Mouse (Mus musculus) MEL (cell line): ENCODE measurements around the gene Kank1. TPM values are rescaled to one million over a fixed set of nuclear protein-coding genes. Genes with fewer than 3 reads are reported as not detected.

Experiments used
- DNase-seq: peaks from one replicate; pipeline ENCODE4 v3.0.0; 2011; ENCODE audit warnings: low read depth, low spot score
- H3K27ac ChIP-seq: 2 replicates; pipeline ENCODE4 v1.5.1; 2012; ENCODE audit warnings: low read depth, mild to moderate bottlenecking, control low read depth, low read length, moderate library complexity; ENCODE audit not compliant: control insufficient read depth
- H3K27me3 ChIP-seq, 2 experiments: fragments of 150-350 bp in 1 of 2; sonication (generic) in 1 of 2; 2 replicates each; pipeline ENCODE4 v1.6.1; 2012; ENCODE audit warnings: low read length in 2 of 2, mild to moderate bottlenecking in 2 of 2, improper control_type of control experiment in 1 of 2, moderate library complexity in 1 of 2; ENCODE audit not compliant: insufficient read depth in 2 of 2, control insufficient read depth in 1 of 2
- H3K36me3 ChIP-seq, 2 experiments: 2 replicates each; pipeline ENCODE4 v1.6.1; 2012 to 2014; ENCODE audit warnings: low read length in 2 of 2, improper control_type of control experiment in 1 of 2, inconsistent platforms in 1 of 2, mild to moderate bottlenecking in 1 of 2; ENCODE audit not compliant: insufficient read depth in 2 of 2, control insufficient read depth in 1 of 2
- H3K4me1 ChIP-seq, 2 experiments: fragments of 150-350 bp in 1 of 2; sonication (generic) in 1 of 2; 2 replicates each; pipeline ENCODE4 v1.6.1; 2012; ENCODE audit warnings: low read length in 2 of 2, improper control_type of control experiment in 1 of 2, mild to moderate bottlenecking in 1 of 2; ENCODE audit not compliant: insufficient read depth in 2 of 2, control insufficient read depth in 1 of 2
- H3K4me3 ChIP-seq, 2 experiments: fragments of 150-350 bp in 1 of 2; sonication (generic) in 1 of 2; 2 replicates each; pipeline ENCODE4 v1.5.1; 2012; ENCODE audit warnings: low read depth in 2 of 2, low read length in 2 of 2, mild to moderate bottlenecking in 2 of 2, moderate library complexity in 2 of 2, control low read depth in 1 of 2, improper control_type of control experiment in 1 of 2; ENCODE audit not compliant: control insufficient read depth in 1 of 2, insufficient read depth in 1 of 2
- H3K79me2 ChIP-seq: 2 replicates; pipeline ENCODE4 v1.6.1; 2012; ENCODE audit warnings: mild to moderate bottlenecking, low read length, moderate library complexity; ENCODE audit not compliant: control insufficient read depth, poor library complexity, insufficient read depth
- H3K9ac ChIP-seq: 2 replicates; pipeline ENCODE4 v1.6.1; 2012; ENCODE audit warnings: low read depth, mild to moderate bottlenecking, control low read depth, low read length, moderate library complexity; ENCODE audit not compliant: control insufficient read depth, poor library complexity, severe bottlenecking
- H3K9me3 ChIP-seq: fragments of 150-350 bp; sonication (generic); replicated peaks from 2 replicates; pipeline ENCODE4 v1.6.1; 2012; ENCODE audit warnings: mild to moderate bottlenecking, low read length, improper control_type of control experiment, moderate library complexity; ENCODE audit not compliant: insufficient read depth
- CHD2 ChIP-seq: IDR thresholded peaks from 2 replicates; pipeline ENCODE4 v1.6.1; 2011; ENCODE audit warnings: low read length, improper control_type of control experiment
- E2F4 ChIP-seq: IDR thresholded peaks from 2 replicates; pipeline ENCODE4 v1.6.1; 2011; ENCODE audit warnings: low read depth, low read length, improper control_type of control experiment, borderline replicate concordance
- ELF1 ChIP-seq: IDR thresholded peaks from 2 replicates; pipeline ENCODE4 v1.6.1; 2014; ENCODE audit warnings: low read depth, mild to moderate bottlenecking, inconsistent platforms, low read length, improper control_type of control experiment, moderate library complexity
- EP300 ChIP-seq, 2 experiments: IDR thresholded peaks; 2 replicates each; pipeline ENCODE4 v1.6.1; 2011; ENCODE audit warnings: improper control_type of control experiment in 2 of 2, low read length in 2 of 2, low read depth in 1 of 2, mild to moderate bottlenecking in 1 of 2
- ETS1 ChIP-seq: IDR thresholded peaks from 2 replicates; pipeline ENCODE4 v1.6.1; 2012; ENCODE audit warnings: low read depth, mild to moderate bottlenecking, inconsistent platforms, low read length, improper control_type of control experiment, moderate library complexity
- GATA1 ChIP-seq: IDR thresholded peaks from 2 replicates; pipeline ENCODE4 v1.6.1; 2011; ENCODE audit warnings: low read depth, low read length, improper control_type of control experiment
- MAX ChIP-seq: IDR thresholded peaks from 2 replicates; pipeline ENCODE4 v1.6.1; 2011; ENCODE audit warnings: low read length, improper control_type of control experiment
- MAZ ChIP-seq: IDR thresholded peaks from 2 replicates; pipeline ENCODE4 v1.6.1; 2012; ENCODE audit warnings: low read depth, mild to moderate bottlenecking, inconsistent platforms, low read length, improper control_type of control experiment
- MYB ChIP-seq: IDR thresholded peaks from 2 replicates; pipeline ENCODE4 v1.6.1; 2011; ENCODE audit warnings: mild to moderate bottlenecking, low read depth, low read length, improper control_type of control experiment
- NRF1 ChIP-seq: IDR thresholded peaks from 2 replicates; pipeline ENCODE4 v1.6.1; 2014; ENCODE audit warnings: low read depth, mild to moderate bottlenecking, inconsistent platforms, low read length, improper control_type of control experiment, moderate library complexity; ENCODE audit not compliant: poor library complexity, insufficient read depth, severe bottlenecking
- POLR2A ChIP-seq, 2 experiments: IDR thresholded peaks; 2 replicates each; pipeline ENCODE4 v1.6.1; 2011 to 2012; ENCODE audit warnings: low read length in 2 of 2, mild to moderate bottlenecking in 2 of 2, control low read depth in 1 of 2, improper control_type of control experiment in 1 of 2, low read depth in 1 of 2, moderate library complexity in 1 of 2; ENCODE audit not compliant: control insufficient read depth in 1 of 2, insufficient read depth in 1 of 2, poor library complexity in 1 of 2
- POLR2AphosphoS5 ChIP-seq: IDR thresholded peaks from 2 replicates; pipeline ENCODE4 v1.6.1; 2012; ENCODE audit warnings: low read depth, borderline replicate concordance, mild to moderate bottlenecking, inconsistent platforms, low read length, moderate library complexity, mixed read lengths
- RAD21 ChIP-seq: IDR thresholded peaks from 2 replicates; pipeline ENCODE4 v1.6.1; 2011; ENCODE audit warnings: mild to moderate bottlenecking, low read depth, low read length, improper control_type of control experiment
- SIN3A ChIP-seq: IDR thresholded peaks from 2 replicates; pipeline ENCODE4 v1.6.1; 2012; ENCODE audit warnings: low read length, improper control_type of control experiment, inconsistent platforms
- TBP ChIP-seq: IDR thresholded peaks from 2 replicates; pipeline ENCODE4 v1.8.0; 2011; ENCODE audit warnings: low read depth, low read length, improper control_type of control experiment
- TCF12 ChIP-seq: IDR thresholded peaks from 2 replicates; pipeline ENCODE4 v1.6.1; 2014; ENCODE audit warnings: low read depth, mild to moderate bottlenecking, inconsistent platforms, low read length, improper control_type of control experiment, moderate library complexity
- UBTF ChIP-seq: IDR thresholded peaks from 2 replicates; pipeline ENCODE4 v1.6.1; 2012; ENCODE audit warnings: low read depth, mild to moderate bottlenecking, inconsistent platforms, low read length, improper control_type of control experiment, moderate library complexity, borderline replicate concordance; ENCODE audit not compliant: insufficient read depth
- ZNF384 ChIP-seq: IDR thresholded peaks from 2 replicates; pipeline ENCODE4 v1.6.1; 2012; ENCODE audit warnings: low read depth, mild to moderate bottlenecking, inconsistent platforms, low read length, improper control_type of control experiment
- polyA plus RNA-seq, 2 experiments: library from polyadenylated mRNA; stranded (reverse) in 1 of 2; unstranded in 1 of 2; fragments of >175 nt in 1 of 2; fragments of >200 nt in 1 of 2; gene quantifications; 2 replicates each; pipeline versions ENCODE4 v1.2.1 to v1.2.4; 2012; ENCODE audit warnings: low replicate concordance in 2 of 2, low read depth in 1 of 2; ENCODE audit not compliant: insufficient read length in 2 of 2, insufficient read depth in 1 of 2, missing spikeins in 1 of 2
- total RNA-seq: library from RNA; depleted of rRNA; stranded (reverse); fragments of 300-350 nt; gene quantifications from 2 replicates; pipeline ENCODE4 v1.2.3, GENCODE M21; 2012

Kank1 gene
- total and polyA plus RNA-seq, 3 experiments: not detected

DNA sequence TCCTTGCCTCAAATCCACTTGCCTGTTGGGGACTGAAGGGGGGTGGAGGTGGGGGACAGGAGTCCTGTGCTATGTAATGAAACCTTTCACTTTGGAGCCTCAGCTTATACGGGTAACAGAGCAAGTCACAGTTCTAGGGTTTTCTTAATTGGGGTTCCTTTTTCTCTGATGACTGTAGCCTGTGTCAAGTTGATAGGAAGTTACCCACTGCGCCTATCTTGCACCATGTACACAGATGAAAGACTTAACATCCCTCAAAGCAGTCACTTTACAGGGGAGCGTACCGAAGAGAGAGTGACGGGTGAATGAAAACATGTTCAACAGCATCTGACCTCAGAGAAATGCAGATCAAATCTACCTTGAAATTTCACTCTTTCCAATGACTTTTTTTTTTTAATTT lies 109.2 kb downstream of the Kank1 start (continued):
- no peak for TF ChIP-seq MAZ
- TF ChIP-seq, all 39 proteins: peak for 7

DNA sequence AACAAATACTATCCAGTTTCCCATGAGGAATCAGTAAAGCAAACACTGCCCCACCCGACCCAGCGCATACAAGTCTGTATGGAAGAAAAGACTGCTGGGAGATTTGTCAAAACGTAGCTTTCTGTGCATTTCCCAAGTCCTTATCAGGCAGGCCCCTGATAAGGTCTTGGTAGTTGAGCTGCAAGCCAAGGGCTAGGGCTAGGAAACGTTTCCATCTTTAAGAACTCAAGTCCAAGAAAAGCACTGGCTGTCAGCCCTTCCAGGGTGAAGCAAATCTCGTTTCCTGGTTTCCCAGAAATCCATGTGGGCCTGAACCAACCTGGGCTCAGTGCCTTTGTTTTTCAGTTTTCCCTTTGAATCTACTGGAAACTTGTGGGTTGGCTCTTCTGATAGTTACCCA lies 110.7 kb downstream of the Kank1 start:
- Histone ChIP-seq H3K9me3 (no peaks in the 10 kb centered on the region), H3K27me3 (no peaks in the 10 kb centered on the region; a peak in 1 of 4 replicates), H3K79me2 (no peaks in the 10 kb centered on the region), H3K4me1 (peaks cover 5 to 17% of the 10 kb centered on the region in 2 experiments), H3K4me3 (no peak overlapping the region), H3K27ac (no peak overlapping the region), H3K9ac (no peak overlapping the region), H3K36me3 (peaks cover 0 to 17% of the 10 kb centered on the region in 2 experiments; a peak in 2 of 4 replicates)
- TF ChIP-seq E2F4 (no peak), ZNF384 (no peak), TBP (no peak), ETS1 (no peak), CHD2 (no peak), ELF1 (no peak), MAZ (no peak), GATA1 (peak; percentile 79), TCF12 (0 out of 2 replicates have a peak, but pooled peaks have one; percentile 9), EP300 (IDR thresholded peaks at IDR 0.05; ENCODE audit: low read depth in 1 of 2, low read length in 2 of 2) (peak in 1 of 2 experiments; percentile 20; a peak in 1 of 4 replicates), POLR2AphosphoS5 (no peak), NRF1 (no peak), POLR2A (IDR thresholded peaks at IDR 0.05; ENCODE audit: control insufficient read depth in 1 of 2, insufficient read depth in 1 of 2, low read depth in 1 of 2, low read length in 2 of 2, poor library complexity in 1 of 2) (no peak), UBTF (no peak), MYB (no peak), RAD21 (no peak), MAX (no peak)
- peak; percentile 25 for DNase-seq

DNA sequence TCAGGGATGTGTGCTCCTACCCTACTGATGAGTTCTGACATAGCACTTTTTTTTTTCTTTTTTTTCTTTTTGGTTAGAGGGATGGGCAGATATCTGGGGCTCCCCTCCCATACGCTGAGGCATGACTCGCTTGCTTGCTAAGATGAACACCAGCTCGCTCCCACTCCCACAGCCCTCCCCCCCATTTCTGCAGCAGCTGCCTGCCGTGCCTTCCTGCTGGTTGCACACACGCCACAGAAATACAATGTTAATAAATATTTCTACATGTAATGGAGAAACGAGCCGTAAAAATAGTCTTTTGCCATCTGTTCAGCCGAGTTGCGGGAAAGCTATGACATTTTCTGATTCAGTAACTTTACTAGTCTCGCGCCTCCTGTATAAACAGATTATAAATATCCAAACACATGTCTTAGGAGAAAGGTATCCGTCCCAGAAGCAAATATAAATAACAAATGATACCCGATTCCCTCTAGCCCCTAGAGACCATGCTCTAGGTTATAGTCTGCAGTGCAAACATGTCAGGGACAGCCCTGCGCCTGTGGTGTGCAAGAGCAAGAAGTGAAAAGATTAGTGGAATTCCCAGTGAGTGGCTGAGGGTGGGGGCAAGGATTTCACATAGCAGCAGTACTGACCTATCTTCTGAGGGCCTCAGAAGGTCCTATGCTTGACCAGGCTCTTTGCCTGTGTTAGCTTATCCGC lies 114.6 kb downstream of the Kank1 start:
- Histone ChIP-seq H3K79me2 (no peaks in the 10 kb centered on the region), H3K4me1 (0 out of 4 replicates have a peak, but pooled peaks cover 0 to 4% of the 10 kb centered on the region in 2 experiments), H3K9ac (no peak overlapping the region), H3K36me3 (peaks cover 0 to 5% of the 10 kb centered on the region in 2 experiments; a peak in 2 of 4 replicates), H3K9me3 (no peaks in the 10 kb centered on the region), H3K4me3 (no peak overlapping the region), H3K27ac (no peak overlapping the region)
- DNase-seq: no peak
- no peak for TF ChIP-seq SIN3A
- TF ChIP-seq, all 39 proteins: peak for 0
- no peaks in the 10 kb centered on the region; a peak in 1 of 4 replicates for H3K27me3 ChIP-seq
